Mouse (Mus musculus): Measurements from ENCODE around the gene Peli2. TPM values are rescaled to one million over a fixed set of nuclear protein-coding genes. Genes with fewer than 3 reads are reported as not detected.

Gene Peli2
- polyA plus RNA-seq, 1 experiment from 2014 or later: 3.1 TPM

DNA sequence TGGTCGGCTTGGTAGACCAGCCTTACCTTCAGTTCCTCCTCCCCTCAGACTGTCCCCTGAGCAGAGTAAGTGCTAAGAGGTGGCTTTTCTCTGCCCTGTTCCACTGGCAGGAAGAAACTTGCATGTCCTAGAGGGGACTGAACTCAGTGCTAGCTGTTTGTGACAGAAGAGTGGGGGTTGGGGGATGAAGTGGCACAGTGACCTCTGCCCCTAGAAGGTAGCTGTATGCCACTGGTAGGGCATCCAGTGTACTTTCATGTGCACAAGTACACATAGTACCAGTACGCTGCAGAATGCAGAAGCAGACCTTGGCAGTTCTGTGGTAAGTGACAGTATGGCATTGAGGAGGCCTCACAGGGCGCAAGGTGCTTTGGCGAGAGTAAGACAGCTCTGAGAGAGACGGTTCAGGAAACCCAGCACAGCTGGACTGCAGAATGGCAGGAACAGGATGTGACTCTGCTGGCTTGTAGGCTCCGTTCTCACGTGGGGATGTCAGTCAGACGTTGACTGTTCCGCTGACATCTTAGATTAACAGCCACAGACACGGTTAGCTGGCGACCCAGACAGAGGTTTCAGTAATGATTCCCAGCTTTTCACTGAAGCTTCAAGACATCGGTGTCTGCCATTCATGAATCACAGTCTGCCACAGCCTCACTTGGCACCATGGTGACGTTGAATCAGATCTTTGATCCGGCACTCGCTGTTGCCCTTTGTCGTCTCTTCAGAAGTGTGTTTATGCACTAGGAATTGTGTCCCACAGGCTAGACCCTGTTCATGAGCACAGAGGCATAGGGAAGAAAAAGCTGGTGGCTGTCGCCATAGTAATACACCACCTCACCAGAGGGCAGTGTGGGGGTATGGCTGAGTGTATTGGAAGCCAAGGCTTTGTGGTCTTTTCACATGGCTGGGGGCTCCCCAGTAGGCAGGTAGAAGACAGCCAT, 81.7 kb downstream of the Peli2 start:
- H3K36me3 ChIP-seq (ENCODE audit: control insufficient read depth, insufficient read depth, low read length): no peaks in the 10 kb centered on the region
- H3K4me1 ChIP-seq (replicated peaks; ENCODE audit: control insufficient read depth, insufficient read depth, low read length): peaks cover 19% of the 10 kb centered on the region

DNA sequence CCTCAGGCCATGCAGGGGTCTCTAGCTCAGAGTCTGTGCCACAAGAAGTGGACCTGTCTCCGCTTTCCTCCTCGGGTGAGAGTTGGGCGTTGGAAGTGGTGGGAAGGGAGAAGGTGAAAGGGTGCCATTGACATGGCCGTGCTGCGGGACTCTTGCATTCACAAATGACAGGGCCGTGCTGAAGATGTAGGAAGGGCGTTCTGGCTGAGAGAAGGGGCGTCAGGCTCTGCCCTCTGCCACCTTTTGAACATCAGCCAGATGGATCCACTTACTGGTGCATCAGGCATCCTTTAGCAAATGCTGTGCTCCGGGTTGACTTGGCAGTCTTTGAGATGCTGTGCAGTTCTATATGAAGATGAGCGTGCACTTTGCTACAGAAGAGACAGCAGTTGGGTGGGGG, 84.4 kb downstream of the Peli2 start:
- Histone ChIP-seq H3K4me3 (ENCODE audit: low read depth, low read length) (no peak overlapping the region), H3K27me3 (replicated peaks; ENCODE audit: control insufficient read depth, insufficient read depth, low read length) (no peaks in the 10 kb centered on the region), H3K36me3 (ENCODE audit: control insufficient read depth, insufficient read depth, low read length) (no peaks in the 10 kb centered on the region), H3K9ac (ENCODE audit: low read depth, low read length) (no peak overlapping the region), H3K4me2 (no peak overlapping the region), H3K4me1 (replicated peaks; ENCODE audit: control insufficient read depth, insufficient read depth, low read length) (peaks cover 19% of the 10 kb centered on the region), H3K9me3 (ENCODE audit: control insufficient read depth, low read length) (no peaks in the 10 kb centered on the region), H3K27ac (ENCODE audit: low read depth, low read length) (no peak overlapping the region; the same call in 1 of the 2 replicates)
- DNase-seq (ENCODE audit: low spot score) (no peak), ATAC-seq (replicated peaks; ENCODE audit: low FRiP score) (no peak)
- WGBS: 86% methylated on average over 10 of the region's 10 CpGs

More for the DNA sequence above, 81.7 kb downstream of the Peli2 start:
- H3K4me3 ChIP-seq (ENCODE audit: low read depth, low read length): no peak overlapping the region
- no peak overlapping the region for H3K27ac ChIP-seq (ENCODE audit: low read depth, low read length)
- H3K9me3 ChIP-seq (ENCODE audit: control insufficient read depth, low read length): no peaks in the 10 kb centered on the region
- ATAC-seq (replicated peaks; ENCODE audit: low FRiP score) (no peak), DNase-seq (ENCODE audit: low spot score) (no peak)
- H3K9ac ChIP-seq (ENCODE audit: low read depth, low read length): no peak overlapping the region
- 49% methylated on average over 17 of the region's 17 CpGs for WGBS
- no peak overlapping the region for H3K4me2 ChIP-seq
- H3K27me3 ChIP-seq (replicated peaks; ENCODE audit: control insufficient read depth, insufficient read depth, low read length): no peaks in the 10 kb centered on the region

DNA sequence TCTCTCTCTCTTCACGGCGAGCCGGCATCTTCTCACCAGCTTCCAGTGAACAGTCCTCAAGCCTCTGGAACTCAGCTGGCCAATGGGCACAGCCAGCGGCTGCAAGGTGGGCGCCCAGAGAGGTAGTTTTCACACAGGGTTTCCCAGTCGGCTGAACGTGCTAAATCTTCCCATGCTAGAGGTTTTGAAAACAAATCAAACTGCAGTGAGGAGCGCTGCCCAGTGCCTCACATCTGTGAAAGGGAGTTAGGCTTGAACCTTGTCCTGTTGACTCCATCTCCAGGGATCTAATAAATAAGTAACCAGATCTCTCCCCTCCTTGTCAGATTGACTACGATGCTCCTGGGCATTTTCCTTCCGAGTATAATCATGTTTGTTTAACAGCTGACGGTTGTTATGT, 85.0 kb downstream of the Peli2 start:
- H3K36me3 ChIP-seq (ENCODE audit: control insufficient read depth, insufficient read depth, low read length): no peaks in the 10 kb centered on the region
- no peak for DNase-seq (ENCODE audit: low spot score)
- no peak overlapping the region for H3K27ac ChIP-seq (ENCODE audit: low read depth, low read length)
- WGBS: 62% methylated on average over 11 of the region's 11 CpGs
- no peak overlapping the region for H3K9ac ChIP-seq (ENCODE audit: low read depth, low read length)
- no peak overlapping the region for H3K4me2 ChIP-seq
- H3K4me3 ChIP-seq (ENCODE audit: low read depth, low read length): no peak overlapping the region
- no peaks in the 10 kb centered on the region for H3K9me3 ChIP-seq (ENCODE audit: control insufficient read depth, low read length)
- no peak for ATAC-seq (replicated peaks; ENCODE audit: low FRiP score)
- peaks cover 18% of the 10 kb centered on the region for H3K4me1 ChIP-seq (replicated peaks; ENCODE audit: control insufficient read depth, insufficient read depth, low read length)
- no peaks in the 10 kb centered on the region for H3K27me3 ChIP-seq (replicated peaks; ENCODE audit: control insufficient read depth, insufficient read depth, low read length)

DNA sequence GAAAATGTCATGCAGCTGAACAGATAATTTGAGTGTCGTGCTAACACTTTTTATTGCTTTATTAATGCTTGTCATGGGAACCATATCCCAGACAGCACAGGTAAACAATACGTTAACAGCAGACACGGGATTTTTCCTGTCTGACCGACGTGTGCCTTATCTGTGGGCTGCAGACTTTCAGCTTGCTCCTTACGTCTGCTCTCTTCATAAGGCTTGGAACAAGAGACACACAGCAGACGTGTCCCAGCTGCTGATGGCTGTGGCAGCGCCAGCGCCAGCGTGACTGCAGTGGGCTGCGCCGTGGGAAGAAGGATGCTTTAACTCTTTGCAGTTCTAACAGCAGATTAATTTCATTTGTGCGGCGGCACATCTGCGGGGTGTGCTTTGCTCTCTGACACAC, 86.5 kb downstream of the Peli2 start:
- Histone ChIP-seq H3K4me1 (replicated peaks; ENCODE audit: control insufficient read depth, insufficient read depth, low read length) (peaks cover 11% of the 10 kb centered on the region), H3K27ac (ENCODE audit: low read depth, low read length) (no peak overlapping the region), H3K4me2 (peak overlapping the region; percentile 6; the same call in 1 of the 2 replicates), H3K27me3 (replicated peaks; ENCODE audit: control insufficient read depth, insufficient read depth, low read length) (no peaks in the 10 kb centered on the region), H3K36me3 (ENCODE audit: control insufficient read depth, insufficient read depth, low read length) (no peaks in the 10 kb centered on the region), H3K4me3 (ENCODE audit: low read depth, low read length) (no peak overlapping the region), H3K9me3 (ENCODE audit: control insufficient read depth, low read length) (no peaks in the 10 kb centered on the region), H3K9ac (ENCODE audit: low read depth, low read length) (no peak overlapping the region)
- WGBS: 29% methylated on average over 15 of the region's 15 CpGs
- ATAC-seq (replicated peaks; ENCODE audit: low FRiP score): no peak
- DNase-seq (ENCODE audit: low spot score): no peak

DNA sequence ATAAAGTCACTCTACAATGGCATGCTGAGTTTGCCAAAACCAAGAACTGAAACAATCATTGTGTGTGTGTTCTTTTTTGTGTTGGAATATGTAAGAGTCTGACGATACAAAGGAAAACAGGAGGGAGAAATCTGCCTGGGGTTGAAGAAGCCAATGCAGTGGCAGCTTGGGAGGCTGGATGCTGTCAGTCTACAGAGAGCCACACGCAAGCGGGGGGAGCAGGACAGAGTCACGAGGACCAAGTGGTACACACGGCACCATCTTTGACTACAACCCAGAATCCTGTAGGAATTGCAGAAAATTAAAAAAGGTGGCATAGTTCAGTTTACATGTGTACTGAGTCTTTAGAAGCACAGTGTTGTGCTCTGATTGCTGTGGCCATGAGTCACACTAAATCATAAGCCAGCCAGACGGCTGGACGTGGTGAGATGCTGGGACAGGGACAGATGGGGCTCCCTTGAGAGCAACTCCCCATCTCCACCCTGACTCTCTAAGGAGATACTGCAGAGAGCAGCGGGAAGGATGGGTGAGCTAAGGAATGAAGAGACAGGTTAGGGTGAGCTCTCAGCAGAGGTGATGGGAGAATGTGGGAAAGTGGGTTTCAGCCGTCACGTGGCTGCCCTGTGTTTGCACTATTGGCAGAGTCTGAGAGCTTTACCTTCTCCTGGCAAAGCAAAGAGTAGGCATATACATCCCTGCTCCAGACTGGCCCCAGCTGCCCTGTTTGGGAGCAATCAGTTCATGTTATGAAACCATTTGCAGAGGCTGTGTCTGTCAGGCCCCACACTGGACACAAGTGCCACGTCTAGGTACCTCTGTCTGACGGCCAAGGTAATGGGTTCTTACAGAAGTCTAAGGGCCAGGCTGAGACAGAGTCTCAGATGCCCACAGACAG, 87.4 kb downstream of the Peli2 start:
- H3K9ac ChIP-seq (ENCODE audit: low read depth, low read length): no peak overlapping the region
- H3K27me3 ChIP-seq (replicated peaks; ENCODE audit: control insufficient read depth, insufficient read depth, low read length): no peaks in the 10 kb centered on the region
- no peak overlapping the region for H3K4me3 ChIP-seq (ENCODE audit: low read depth, low read length)
- DNase-seq (ENCODE audit: low spot score) (no peak), ATAC-seq (replicated peaks; ENCODE audit: low FRiP score) (no peak)
- H3K9me3 ChIP-seq (ENCODE audit: control insufficient read depth, low read length): no peaks in the 10 kb centered on the region
- no peaks in the 10 kb centered on the region for H3K36me3 ChIP-seq (ENCODE audit: control insufficient read depth, insufficient read depth, low read length)
- H3K4me2 ChIP-seq: no peak overlapping the region
- peaks cover 8% of the 10 kb centered on the region for H3K4me1 ChIP-seq (replicated peaks; ENCODE audit: control insufficient read depth, insufficient read depth, low read length)
- 76% methylated on average over 12 of the region's 12 CpGs for WGBS
- H3K27ac ChIP-seq (ENCODE audit: low read depth, low read length): no peak overlapping the region

DNA sequence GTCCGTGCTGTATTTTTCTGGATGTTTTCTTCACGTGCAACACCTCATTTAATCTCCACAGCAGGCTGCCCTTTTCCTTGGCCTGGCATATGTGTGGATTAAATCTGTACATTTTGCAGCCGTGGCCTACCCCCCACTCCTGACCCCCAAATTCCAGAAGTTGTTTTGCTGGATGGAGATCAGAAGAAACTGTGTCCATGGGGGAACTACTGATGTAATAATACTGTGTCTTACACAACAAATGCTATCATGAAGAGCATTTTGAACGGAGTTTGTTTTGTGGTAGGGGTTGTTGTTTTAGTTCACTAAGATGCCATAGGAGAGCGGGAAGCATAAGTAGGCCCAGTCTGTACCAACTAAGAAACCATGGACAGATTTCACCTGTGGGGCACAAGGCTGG, 88.8 kb downstream of the Peli2 start:
- Histone ChIP-seq H3K4me2 (no peak overlapping the region), H3K4me3 (ENCODE audit: low read depth, low read length) (no peak overlapping the region), H3K27me3 (replicated peaks; ENCODE audit: control insufficient read depth, insufficient read depth, low read length) (no peaks in the 10 kb centered on the region), H3K36me3 (ENCODE audit: control insufficient read depth, insufficient read depth, low read length) (no peaks in the 10 kb centered on the region), H3K9me3 (ENCODE audit: control insufficient read depth, low read length) (no peaks in the 10 kb centered on the region), H3K4me1 (replicated peaks; ENCODE audit: control insufficient read depth, insufficient read depth, low read length) (peaks cover 8% of the 10 kb centered on the region), H3K27ac (ENCODE audit: low read depth, low read length) (no peak overlapping the region), H3K9ac (ENCODE audit: low read depth, low read length) (no peak overlapping the region)
- no peak for ATAC-seq (replicated peaks; ENCODE audit: low FRiP score)
- DNase-seq (ENCODE audit: low spot score): no peak
- 84% methylated on average over 5 of the region's 5 CpGs for WGBS

DNA sequence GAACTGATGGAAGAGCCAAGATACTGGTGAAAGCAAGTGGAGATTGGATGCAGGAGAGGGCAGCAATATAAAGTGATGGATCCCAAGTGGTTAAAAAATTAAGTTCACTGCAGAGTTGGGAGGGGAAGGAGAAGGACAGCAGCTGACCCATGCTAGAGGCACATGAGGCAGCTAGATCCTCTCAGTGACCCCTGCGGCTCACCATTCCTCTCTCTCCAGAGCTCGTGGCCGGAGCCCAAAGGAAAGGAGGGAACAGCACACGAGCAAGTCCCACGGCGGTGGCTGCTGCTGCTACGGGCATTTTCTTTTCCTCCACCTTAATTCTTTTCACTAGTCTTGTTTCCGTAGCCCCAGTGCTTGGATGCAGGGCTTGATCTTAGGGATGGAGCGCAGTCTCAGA, 89.5 kb downstream of the Peli2 start:
- DNase-seq (ENCODE audit: low spot score): no peak
- ATAC-seq (replicated peaks; ENCODE audit: low FRiP score): no peak
- Histone ChIP-seq H3K9me3 (ENCODE audit: control insufficient read depth, low read length) (no peaks in the 10 kb centered on the region), H3K27me3 (replicated peaks; ENCODE audit: control insufficient read depth, insufficient read depth, low read length) (no peaks in the 10 kb centered on the region), H3K36me3 (ENCODE audit: control insufficient read depth, insufficient read depth, low read length) (no peaks in the 10 kb centered on the region), H3K4me3 (ENCODE audit: low read depth, low read length) (no peak overlapping the region), H3K9ac (ENCODE audit: low read depth, low read length) (no peak overlapping the region), H3K4me2 (no peak overlapping the region), H3K27ac (ENCODE audit: low read depth, low read length) (no peak overlapping the region), H3K4me1 (replicated peaks; ENCODE audit: control insufficient read depth, insufficient read depth, low read length) (peaks cover 8% of the 10 kb centered on the region)
- 90% methylated on average over 9 of the region's 9 CpGs for WGBS

DNA sequence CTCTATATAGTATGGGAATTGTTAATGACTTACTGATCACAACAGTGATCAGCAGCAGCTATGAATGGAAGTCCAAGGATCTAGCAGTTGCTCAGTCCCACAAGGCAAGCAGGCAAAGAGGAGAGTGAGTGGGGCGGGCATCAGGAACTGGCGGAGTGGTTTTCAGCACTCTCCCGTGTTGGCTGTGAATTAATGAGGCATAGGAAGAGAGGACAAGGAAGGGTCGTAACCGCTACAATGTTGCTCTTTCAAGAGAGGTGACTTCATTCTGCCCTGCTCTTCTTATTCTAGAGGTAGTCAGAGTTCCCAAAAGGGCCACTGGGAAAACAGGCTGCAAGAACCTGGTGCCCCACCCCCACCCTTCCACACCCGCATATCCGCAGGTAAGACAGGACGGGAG, 90.9 kb downstream of the Peli2 start:
- H3K36me3 ChIP-seq (ENCODE audit: control insufficient read depth, insufficient read depth, low read length): no peaks in the 10 kb centered on the region
- H3K9me3 ChIP-seq (ENCODE audit: control insufficient read depth, low read length): no peaks in the 10 kb centered on the region
- no peak overlapping the region for H3K4me3 ChIP-seq (ENCODE audit: low read depth, low read length)
- H3K9ac ChIP-seq (ENCODE audit: low read depth, low read length): no peak overlapping the region
- 78% methylated on average over 8 of the region's 8 CpGs for WGBS
- H3K4me1 ChIP-seq (replicated peaks; ENCODE audit: control insufficient read depth, insufficient read depth, low read length): peaks cover 4% of the 10 kb centered on the region
- ATAC-seq (replicated peaks; ENCODE audit: low FRiP score) (no peak), DNase-seq (ENCODE audit: low spot score) (no peak)
- H3K27ac ChIP-seq (ENCODE audit: low read depth, low read length): no peak overlapping the region
- H3K4me2 ChIP-seq: no peak overlapping the region
- no peaks in the 10 kb centered on the region for H3K27me3 ChIP-seq (replicated peaks; ENCODE audit: control insufficient read depth, insufficient read depth, low read length)

Data from liver, embryonic 11.5 days (tissue).